Mouse (Mus musculus) CD4-positive helper T cell, adult 2 months (primary cell): Measurements from ENCODE around the gene Csrnp1.

Source experiments
- DNase-seq: peaks from one replicate; pipeline ENCODE4 v3.0.0-alpha.2; 2012; ENCODE audit warnings: low read depth, missing footprints, low spot score

The Csrnp1 gene

DNA sequence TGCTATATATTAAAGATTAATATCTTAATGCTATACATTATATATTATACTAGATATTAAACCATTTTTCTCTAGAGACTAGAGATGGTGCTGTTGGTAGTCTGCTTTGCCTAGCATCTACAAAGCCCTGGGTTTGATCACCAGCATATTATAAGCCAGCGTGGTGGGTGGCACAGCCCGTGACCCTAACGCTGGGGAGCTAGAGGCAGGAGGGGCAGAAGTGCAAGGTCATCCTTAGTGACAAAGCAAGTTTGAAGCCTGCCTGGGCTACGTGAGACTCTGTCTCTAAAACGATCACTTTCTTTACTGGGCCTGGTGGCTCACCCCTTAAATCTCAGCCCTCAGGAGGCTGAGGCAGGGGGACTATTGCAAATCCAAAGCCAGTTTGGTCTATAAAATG, 18.4 kb upstream of the Csrnp1 start:
- no peak for DNase-seq

DNA sequence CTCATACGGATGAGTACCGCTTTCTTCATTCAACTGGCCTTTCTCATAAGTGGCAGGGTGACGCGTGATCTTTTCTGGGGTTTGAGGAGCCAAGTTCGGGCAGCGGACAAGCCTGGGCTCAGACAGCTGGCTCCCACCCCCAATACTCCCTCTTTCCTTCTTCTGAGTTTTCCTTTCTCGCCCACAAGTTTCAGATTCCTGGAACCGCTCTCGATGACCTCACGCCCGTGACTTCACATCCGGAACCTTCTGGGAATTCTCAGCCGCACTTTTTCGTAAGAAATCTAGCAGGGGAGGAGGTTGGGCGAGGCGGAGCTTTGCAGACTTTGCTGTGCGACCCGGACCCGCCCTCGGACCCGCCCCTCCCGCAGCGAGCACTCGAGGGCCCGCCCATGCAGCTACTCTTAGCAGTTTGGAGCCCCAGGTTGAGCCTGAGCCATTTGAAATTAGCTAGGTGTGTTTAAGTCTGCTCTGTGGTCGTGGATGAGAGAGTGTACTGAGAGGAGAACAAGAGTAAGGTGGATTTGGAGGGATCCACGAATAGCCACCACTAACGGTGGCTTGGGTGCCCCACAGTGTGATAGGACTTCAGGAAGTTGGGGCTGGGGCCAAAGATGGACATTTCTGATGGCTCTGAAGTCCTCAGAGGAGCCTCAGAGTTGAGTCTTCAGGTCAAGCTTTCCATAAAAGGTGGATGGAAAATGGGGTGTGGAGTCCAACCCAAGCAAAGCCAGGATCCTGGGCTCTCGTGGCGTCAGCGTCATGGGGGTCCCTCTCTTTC, 17.7 kb upstream of the Csrnp1 start:
- DNase-seq = peak; percentile 88

DNA sequence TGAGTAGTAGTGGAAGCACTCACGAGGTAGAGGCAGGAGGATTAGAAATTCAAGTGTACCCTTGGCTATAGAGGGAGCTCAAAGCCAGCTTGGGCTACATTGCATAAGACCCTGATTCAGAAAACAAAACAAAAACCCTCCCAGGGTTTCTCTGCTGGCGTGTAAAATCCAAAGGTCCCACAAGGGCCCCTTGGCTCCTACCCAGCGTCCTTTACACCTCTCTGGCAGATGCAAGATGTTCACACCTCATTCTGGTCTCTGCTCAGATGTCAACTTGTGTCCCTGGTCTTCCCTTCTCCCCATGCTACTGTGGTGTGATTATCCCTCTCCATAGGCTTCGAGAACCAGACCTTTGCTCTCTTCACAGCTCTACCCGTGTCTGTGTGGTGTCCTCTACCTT, 16.3 kb upstream of the Csrnp1 start:
- DNase-seq = no peak

DNA sequence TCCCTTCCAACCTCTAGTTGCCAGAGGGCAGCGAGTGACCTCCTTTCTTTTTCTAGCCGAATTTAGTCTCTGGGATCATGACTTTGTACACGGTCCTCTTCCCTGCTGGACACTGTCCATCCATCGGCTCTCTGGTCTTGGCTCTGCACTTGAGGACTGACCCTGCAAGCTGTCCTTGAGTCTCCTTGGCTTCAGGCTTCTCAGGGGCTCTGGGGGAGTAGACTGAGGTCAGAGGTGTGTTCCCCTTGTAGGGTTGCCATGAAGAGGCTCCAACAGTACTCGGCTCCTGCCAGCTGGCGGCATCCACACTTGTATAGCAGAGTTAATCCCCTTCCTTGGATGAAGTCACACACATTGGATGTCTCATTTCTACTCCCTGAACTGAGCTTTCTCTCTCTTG, 15.2 kb upstream of the Csrnp1 start:
- DNase-seq = no peak

DNA sequence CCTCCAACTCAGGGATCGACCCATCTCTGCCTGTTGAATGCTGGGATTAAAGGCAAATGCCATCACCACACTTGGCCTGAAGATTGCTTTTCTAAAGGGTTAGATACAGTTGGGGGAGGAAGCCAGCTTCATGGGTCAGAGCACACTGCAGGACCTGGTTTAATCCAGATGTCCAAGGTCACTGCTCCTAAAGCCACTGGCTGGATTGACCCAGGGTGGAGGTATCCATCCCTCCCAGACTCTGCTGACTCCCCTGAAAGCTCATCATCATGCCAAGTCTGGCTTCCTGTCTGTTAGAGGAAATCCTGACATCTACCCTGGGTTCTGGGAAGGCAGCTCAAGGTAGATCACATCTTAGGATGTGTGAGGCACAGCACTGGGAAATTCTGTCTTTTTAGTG, 14.3 kb upstream of the Csrnp1 start:
- DNase-seq = no peak

DNA sequence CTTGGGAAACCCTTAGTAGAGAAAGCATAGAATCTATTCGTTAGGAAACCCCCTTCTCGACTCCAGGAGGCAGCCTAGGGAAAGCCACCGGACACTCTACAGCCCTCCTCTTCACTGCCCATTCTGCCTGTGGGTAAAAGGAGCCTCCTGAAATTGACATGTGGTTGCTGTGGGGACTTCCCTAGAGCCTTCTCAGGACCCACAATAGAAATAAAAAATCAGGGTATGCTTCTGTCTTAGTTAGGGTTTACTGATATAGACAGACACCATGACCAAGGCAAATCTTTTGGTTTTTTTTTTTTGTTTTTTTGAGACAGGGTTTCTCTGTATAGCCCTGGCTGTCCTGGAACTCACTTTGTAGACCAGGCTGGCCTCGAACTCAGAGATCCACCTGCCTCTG, 11.6 kb upstream of the Csrnp1 start:
- DNase-seq = no peak

DNA sequence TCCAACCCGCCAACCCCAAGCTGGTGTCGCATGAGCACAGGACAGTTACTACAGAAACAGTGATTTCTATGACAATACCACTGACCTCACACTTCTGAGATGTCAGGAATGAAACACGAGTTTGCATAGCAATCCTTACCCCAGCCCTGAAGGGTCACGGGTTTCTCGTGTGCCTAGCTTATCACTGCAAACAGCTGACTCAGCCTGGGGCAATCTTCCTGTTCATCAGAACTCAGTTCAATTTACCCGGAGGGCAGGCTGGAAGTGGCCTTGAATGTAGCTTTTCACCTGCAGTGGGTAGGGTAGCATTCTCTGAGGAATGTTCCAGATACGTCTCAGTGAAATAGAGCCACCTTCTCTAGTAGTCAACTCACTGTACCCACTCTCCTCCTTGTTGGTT, 9.7 kb upstream of the Csrnp1 start:
- peak; percentile 42 for DNase-seq

DNA sequence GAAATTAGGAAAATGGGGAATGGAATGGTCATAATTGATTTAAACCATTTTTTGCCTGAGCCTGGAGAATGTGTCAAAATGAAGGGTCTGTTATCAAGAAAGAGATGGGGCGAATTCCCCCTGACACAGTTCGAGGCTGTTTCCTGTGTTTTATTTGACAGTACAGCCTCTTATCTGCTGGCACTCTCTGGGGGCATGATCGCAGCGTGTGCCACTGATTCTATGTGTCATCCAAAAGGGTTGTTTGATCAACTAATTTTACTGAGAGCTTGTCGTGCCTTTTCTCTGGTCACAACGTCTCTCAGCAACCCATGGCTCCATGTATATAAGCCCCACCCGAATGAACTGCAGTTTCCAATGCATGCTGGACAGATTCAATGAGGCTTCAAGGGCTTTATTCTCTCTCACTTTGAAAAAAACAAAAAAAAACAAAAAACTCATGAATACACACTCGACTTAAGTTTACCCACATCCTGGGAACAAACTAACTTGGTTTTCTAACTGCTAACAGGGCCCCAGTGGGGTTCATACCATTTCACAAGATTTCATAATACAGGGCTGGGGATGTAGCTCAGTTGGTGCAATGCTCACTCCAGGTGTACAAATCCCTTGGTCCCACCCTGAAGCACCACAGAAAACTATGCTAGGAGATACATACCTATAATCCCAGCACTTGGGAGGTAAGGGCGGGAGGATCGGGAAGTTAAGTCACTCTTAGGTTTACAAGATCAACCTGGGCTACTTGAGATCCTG, 8.8 kb upstream of the Csrnp1 start:
- peak; percentile 40 for DNase-seq

DNA sequence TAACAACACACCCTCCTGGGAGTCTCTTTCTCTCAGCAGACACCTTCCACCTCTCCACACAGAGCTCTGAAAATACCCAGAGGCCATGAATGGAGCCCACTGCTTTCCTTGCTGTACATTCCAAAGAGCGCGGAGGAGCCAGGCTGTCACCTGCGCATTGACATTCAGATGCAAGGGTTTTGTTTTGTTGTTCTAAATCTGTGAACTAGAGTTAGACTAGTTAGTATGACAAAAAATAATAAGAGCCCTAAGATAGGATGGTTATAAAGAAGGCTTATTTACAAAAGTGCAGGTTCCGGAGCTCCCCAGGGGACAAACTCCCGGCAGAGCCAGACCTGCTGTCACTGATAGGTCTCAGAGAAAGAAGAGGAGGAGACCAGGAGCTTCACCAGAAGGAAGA, 6.9 kb upstream of the Csrnp1 start:
- no peak for DNase-seq

DNA sequence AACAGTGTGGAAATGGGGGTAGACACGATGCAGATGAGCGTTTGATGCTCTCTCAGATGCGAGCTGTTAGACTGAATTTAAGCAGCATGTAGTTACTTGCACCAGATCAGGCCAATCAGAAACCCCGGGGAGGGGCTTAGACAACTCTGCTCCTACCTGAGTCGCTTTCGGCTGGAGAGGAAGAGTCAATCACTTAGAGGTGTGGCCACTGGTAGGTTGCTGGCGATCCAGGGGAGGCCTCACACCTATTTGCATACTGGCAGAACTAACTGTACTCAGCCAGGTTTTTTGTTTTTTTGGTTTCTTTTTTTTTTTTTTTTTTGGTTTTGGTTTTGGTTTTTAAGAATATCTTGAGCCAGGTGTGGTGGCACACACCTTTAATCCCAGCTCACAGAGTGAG, 3.8 kb upstream of the Csrnp1 start:
- DNase-seq = peak; percentile 86

DNA sequence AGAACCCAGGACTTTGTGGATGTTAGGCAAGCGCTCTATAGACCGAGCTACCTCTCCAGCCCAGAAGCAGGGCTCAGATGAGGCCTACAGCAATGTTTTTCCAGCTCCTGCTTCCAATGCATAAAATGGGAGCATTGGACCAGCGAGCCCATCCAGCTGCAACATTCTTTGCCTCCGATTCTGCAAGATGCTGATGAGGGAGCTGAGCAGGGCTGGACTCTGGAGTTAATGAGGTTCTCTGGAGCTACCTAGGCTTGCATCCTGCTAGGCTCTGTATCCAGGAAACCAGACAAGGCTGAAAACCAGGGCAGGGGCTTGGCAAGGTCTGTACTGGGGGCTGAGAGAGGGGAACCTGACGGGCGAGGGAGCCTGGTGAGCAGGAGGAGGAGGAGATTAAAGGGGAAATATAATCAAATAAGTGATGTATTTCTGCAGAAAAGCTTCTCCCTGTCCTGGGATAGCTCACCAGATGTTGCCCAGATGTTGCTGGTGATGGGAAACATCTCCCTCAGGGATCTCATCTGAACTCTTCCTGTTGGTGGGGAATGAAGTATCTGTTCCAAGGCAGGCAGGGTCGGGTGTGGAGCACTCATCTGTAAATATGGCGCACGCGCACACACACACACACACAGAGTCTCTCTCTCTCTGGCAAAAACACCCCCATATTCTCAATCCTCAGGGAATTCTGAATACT, 1.6 kb upstream of the Csrnp1 start:
- DNase-seq = no peak

DNA sequence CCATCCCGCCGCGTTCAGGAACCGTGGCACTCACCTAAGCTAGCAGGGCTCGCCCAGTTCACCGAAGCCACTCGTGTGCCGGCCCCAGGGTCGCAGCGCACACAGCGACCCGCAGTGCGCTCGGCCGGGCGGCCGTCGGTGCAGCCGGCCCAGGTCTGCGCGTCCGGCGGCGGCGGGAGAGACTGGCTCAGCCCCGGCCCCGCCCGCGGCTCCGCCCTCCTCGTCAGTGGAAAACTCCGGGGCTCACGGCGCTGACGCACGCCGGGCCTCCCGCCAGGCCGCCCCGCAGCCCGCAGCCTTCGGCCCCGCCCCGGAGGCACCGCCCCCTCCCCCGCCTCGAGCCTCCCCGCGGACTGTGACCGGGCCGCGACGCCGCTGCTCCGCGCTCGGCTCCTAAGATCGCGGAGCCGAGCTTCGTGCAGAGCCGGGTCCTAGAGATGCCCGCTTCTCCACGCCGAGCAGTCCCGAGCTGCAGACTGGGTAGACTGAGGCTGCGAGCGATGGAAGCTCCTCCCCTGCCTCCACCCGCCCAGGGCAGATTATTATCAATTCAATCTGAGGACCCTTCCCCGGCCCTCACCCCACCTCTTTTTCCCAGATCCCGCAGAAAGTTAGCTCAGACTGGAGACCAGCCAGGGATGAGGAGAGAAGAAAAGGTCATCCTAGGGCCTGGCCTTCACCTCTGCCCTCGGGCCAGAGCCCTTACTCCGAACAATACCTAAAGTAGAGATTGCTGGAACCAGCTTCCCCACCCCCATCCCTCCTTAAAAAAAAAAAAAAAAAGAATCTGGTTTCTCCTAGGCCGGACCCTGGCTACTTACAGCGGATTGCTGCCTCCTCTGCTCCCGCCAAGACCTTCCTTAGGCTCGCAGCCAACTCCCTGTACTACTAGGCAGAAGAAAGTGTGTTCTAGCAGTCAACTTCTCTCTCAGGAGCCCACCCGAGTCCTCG, 598 bp downstream of the Csrnp1 start:
- DNase-seq = peak; percentile 92

DNA sequence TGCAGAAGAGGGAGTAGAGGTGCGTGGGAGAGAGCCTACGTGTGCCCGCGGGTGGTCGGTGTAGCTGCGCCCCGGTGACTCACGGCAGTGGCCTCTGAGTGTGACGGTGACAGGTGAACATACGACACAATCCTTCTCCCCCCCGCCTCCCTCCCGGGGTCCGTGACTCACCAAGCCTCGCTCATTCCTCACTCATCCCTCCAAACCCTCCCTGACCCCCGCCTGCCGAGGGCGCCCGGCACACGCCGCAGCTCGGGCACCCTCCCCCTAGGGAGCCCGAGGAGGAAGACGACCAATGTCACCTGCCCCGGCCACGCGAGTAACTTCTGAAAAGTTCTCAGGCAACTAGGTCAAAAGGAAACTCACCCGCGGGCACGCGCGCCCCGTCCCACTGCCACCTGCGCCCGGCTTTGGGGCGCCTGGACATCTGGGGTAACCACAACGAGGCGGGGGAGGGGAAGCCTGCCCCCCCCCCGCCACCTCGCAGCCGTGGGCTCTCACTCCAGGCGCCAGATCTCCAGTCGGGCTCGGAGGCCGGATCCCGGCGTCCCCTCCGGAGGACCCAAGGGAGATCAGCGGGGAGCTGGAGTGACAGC, 1.4 kb downstream of the Csrnp1 start:
- DNase-seq = peak; percentile 88

DNA sequence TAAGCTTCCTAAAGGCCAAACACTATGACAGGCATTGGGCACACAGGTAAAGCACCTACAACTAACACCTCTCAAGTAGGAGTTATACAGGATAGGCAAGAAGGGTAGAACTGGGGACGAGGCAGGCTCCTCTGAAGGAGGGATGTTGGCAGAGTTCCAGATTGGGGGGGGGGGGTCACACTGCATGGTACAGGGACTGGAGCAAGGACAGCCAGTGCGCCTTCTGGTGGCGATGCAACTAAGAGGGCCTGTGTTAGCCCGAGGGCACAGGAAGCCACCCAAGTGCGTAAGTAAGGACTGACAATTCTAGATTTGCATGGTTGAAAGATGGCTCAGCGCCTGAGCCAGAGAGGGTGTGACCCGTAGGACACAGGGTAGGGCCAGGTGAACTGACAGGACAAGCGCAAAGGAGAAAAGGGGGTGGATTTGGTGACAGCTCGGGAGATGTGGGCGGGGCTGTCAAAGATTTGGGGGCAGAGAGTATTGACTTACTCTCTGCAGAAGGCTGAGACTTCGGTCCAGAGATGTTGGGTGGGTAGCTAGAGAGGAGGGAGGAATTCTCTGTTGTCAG, 2.1 kb downstream of the Csrnp1 start:
- peak; percentile 92 for DNase-seq

DNA sequence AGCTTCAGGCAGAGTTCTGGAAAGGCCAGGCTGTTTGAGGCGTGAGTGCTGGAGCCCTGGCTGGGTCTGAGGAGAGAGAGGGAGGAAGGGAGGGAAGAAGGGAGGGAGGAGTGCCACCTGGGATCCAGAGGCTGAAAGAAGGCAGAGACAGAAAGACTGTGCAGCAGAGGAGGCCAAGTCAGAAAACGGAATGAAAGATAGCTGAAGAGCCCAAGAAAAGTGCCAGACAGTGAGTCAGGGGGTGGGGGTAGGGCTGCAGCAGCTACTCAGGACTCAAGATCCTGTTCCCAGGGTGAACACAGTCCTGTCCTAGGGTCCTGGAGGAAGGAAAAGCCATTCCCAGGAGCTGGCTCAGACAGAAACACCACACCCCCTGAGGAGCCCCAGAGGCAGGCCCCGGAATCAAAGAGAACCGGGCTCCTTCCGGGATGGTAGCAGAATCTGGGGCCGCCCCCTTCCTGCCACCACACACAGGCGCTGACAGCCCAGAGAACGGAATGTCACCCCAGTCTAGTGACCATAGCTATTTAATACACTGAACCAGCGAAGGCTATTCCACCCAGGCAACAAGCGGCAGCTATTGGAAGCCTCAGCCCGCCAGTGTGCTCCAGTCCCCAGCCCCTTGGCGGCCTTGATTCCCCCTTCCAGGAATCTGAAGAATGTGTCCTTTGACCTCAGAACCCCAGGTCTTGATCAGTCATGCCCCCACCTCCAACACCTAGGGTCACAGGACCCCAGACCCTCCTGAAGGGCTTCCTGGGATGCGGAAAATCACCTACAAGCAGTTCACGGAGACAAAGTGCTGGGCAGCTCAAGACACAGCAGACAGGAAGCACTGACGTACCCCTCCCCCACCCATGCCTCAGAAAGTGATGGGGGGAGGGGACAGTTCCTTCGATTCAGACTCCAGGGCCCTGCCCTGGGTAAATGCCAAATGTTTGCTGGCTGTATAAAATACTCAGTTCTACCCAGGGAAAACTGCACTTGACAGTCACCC, 3.0 kb downstream of the Csrnp1 start:
- peak; percentile 91 for DNase-seq

DNA sequence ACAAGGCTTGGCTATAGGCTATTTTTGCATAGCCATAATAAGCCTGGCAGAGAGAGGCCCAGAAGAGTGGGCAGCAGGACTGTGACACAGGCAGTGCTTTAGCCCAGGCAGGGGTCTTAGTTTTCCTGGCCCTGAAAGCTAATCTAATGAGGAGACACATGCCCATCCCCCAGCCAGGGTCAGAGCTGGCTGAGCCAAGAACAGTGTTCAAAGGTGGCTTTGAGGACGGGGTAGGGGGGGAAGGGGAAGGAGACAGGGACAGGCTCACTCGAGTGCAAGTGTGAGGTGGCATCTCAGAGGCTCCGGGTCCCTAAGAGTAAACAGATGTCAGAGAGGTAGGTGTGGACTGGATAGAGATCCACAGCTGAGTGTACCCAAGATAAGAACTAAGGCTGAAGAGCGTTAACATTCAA, 3.7 kb downstream of the Csrnp1 start:
- DNase-seq = peak; percentile 51

DNA sequence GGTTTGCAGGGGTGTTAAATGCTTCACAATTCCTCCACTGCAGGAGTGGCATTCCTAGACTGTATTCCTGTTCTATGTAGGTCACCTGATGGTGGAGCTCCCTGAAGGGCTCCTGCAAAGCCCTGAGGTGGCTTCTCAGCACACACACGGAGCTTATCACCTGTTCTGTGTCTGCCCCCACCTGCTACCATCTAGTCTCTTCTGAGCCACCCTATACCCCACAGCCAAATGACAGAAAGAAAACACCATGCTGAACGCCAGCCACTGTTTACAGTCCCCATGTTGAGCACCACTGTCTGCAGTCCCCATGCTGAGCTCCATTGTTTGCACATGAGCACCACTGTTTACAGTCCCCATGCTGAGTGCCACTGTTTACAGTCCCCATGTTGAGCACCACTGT, 4.7 kb downstream of the Csrnp1 start:
- DNase-seq = no peak

DNA sequence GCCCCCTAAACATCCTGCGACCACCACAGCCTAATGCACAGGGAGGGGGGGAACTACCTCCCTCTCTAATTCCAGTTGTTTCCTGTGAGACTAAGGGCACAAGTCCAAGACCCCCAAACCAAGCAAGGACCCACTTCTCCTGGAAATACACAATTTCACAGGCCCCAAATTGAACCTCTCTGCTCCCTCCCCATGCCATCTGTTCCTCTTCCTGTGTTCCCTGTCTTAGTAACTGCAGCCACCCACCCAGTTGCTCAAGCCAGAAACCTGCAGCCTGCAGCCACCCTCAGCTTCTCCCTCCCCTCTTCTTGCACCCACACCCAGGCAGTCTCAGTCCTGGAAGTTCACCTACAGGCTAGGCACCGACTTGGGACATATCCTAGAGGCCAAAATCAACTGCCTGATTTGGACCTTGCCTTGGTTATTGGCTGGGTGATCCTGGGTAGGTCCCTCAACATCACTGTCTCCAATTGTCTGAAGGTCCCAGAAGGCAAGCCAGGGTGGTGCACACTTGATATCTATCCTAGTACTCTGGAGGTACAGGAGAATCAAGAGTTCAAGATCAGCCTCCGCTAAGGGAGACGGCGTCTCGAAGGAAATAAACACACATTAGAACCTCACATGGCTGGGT, 5.5 kb downstream of the Csrnp1 start:
- DNase-seq = peak; percentile 33
